Mouse (Mus musculus) stomach, postnatal 0 days (tissue): ENCODE measurements at regions not wholly inside any gene's neighbourhood (a gene's known extent, or its start where the extent isn't known, plus 50 kb on each side); places are given as distances from the start of the nearest gene placed in this dataset.
A peak's percentile ranks its signal among the peaks of the same experiment; 100 is the strongest.

ENCODE experiments used
- ATAC-seq: fragments of 200-750 bp; cut with Nextera tagmentation; 2 replicates; pipeline ENCODE4 v1.8.0; 2017; ENCODE audit not compliant: low FRiP score, low TSS enrichment
- DNase-seq: peaks from one replicate; pipeline ENCODE4 v3.0.0-alpha.2; 2016; ENCODE audit warnings: low spot score
- H3K27ac ChIP-seq: fragments of 300-500 bp; sonication (generic); replicated peaks from 2 replicates; pipeline ENCODE4 v1.5.1; 2014; ENCODE audit warnings: mild to moderate bottlenecking, control low read depth
- H3K27me3 ChIP-seq: fragments of 300-500 bp; sonication (generic); 2 replicates; pipeline ENCODE4 v1.6.1; 2014; ENCODE audit warnings: low read length; ENCODE audit not compliant: control insufficient read depth, insufficient read depth
- H3K36me3 ChIP-seq: fragments of 300-500 bp; sonication (generic); 2 replicates; pipeline ENCODE4 v1.6.1; 2014; ENCODE audit warnings: low read length, mixed read lengths; ENCODE audit not compliant: control insufficient read depth, insufficient read depth
- H3K4me1 ChIP-seq: fragments of 300-500 bp; sonication (generic); replicated peaks from 2 replicates; pipeline ENCODE4 v1.6.1; 2014; ENCODE audit warnings: antibody characterized with exemption; ENCODE audit not compliant: control insufficient read depth, insufficient read depth
- H3K4me2 ChIP-seq: fragments of 300-500 bp; sonication (generic); replicated peaks from 2 replicates; pipeline ENCODE4 v1.6.1; 2014; ENCODE audit warnings: low read depth, mild to moderate bottlenecking, control low read depth, moderate library complexity
- H3K4me3 ChIP-seq: fragments of 300-500 bp; sonication (generic); 2 replicates; pipeline ENCODE4 v1.5.1; 2014; ENCODE audit warnings: low read depth, low read length, control low read depth
- H3K9ac ChIP-seq: fragments of 300-500 bp; sonication (generic); 2 replicates; pipeline ENCODE4 v1.6.1; 2014; ENCODE audit warnings: mild to moderate bottlenecking, low read length, control low read depth, mixed read lengths
- H3K9me3 ChIP-seq: fragments of 300-500 bp; sonication (generic); 2 replicates; pipeline ENCODE4 v1.6.1; 2016; ENCODE audit warnings: low read length; ENCODE audit not compliant: control insufficient read depth
- CTCF ChIP-seq: IDR thresholded peaks from 2 replicates; pipeline ENCODE4 v1.5.1; 2016; ENCODE audit warnings: antibody characterized with exemption, low read depth, mild to moderate bottlenecking, moderate library complexity
- EP300 ChIP-seq: optimal IDR thresholded peaks from 2 replicates; pipeline ENCODE3; 2016; ENCODE audit warnings: antibody characterized with exemption
- WGBS: fragments of 180-500 bp; shearing (Covaris S2); extraction: QIAGEN DNeasy Blood & Tissue Kit; methylation state at CpG from one replicate; pipeline ENCODE4 v1.1.7; 2014; 5-methylcytosine and 5-hydroxymethylcytosine counted together

- no peaks in the 10 kb centered on the region for H3K36me3 ChIP-seq
- H3K9me3 ChIP-seq: no peaks in the 10 kb centered on the region
- 37% methylated on average over 2 of the region's 2 CpGs for WGBS
- no peaks in the 10 kb centered on the region for H3K27me3 ChIP-seq
- DNase-seq (no peak), ATAC-seq (no peak)
- no peak overlapping the region for H3K4me3 ChIP-seq
- no peak for TF ChIP-seq EP300
- TF ChIP-seq CTCF: no peak
- no peak overlapping the region for H3K27ac ChIP-seq
- no peak overlapping the region for H3K4me2 ChIP-seq
- no peak overlapping the region for H3K9ac ChIP-seq
- H3K4me1 ChIP-seq: no peaks in the 10 kb centered on the region
These were observed 78.1 kb downstream of the Cd24a start for GRCm38 (mm10) chr10:43656207-43656606.

- H3K27ac ChIP-seq: no peak overlapping the region
- no peaks in the 10 kb centered on the region for H3K36me3 ChIP-seq
- 72% methylated on average over 8 of the region's 8 CpGs for WGBS
- H3K4me3 ChIP-seq: no peak overlapping the region
- no peak for DNase-seq
- H3K9ac ChIP-seq: no peak overlapping the region
- no peaks in the 10 kb centered on the region for H3K9me3 ChIP-seq
- TF ChIP-seq EP300: no peak
- no peaks in the 10 kb centered on the region for H3K4me1 ChIP-seq
- no peak overlapping the region for H3K4me2 ChIP-seq
- no peaks in the 10 kb centered on the region for H3K27me3 ChIP-seq
- peak; percentile 39; the same call in 1 of the 2 replicates for ATAC-seq
These were observed 79.6 kb downstream of the Cd24a start for GRCm38 (mm10) chr10:43657501-43658225.

- Histone ChIP-seq H3K9ac (no peak overlapping the region), H3K9me3 (no peaks in the 10 kb centered on the region), H3K4me3 (no peak overlapping the region), H3K4me2 (no peak overlapping the region), H3K36me3 (no peaks in the 10 kb centered on the region), H3K27me3 (no peaks in the 10 kb centered on the region), H3K27ac (no peak overlapping the region), H3K4me1 (no peaks in the 10 kb centered on the region)
- TF ChIP-seq EP300: no peak
- no peak for TF ChIP-seq CTCF
- no peak for ATAC-seq
- WGBS: 82% methylated on average over 1 of the region's 1 CpGs
- no peak for DNase-seq
These were observed 80.1 kb downstream of the Cd24a start for GRCm38 (mm10) chr10:43658226-43658593.

- Histone ChIP-seq H3K27ac (no peak overlapping the region), H3K4me1 (no peaks in the 10 kb centered on the region), H3K9ac (no peak overlapping the region), H3K9me3 (no peaks in the 10 kb centered on the region), H3K36me3 (no peaks in the 10 kb centered on the region), H3K4me3 (no peak overlapping the region), H3K4me2 (no peak overlapping the region), H3K27me3 (no peaks in the 10 kb centered on the region)
- no peak for ATAC-seq
- TF ChIP-seq CTCF (no peak), EP300 (no peak)
- DNase-seq: no peak
- WGBS: 58% methylated on average over 4 of the region's 4 CpGs
These were observed 86.8 kb downstream of the Cd24a start for GRCm38 (mm10) chr10:43664844-43665243.

- 63% methylated on average over 9 of the region's 9 CpGs for WGBS
- H3K27me3 ChIP-seq: no peaks in the 10 kb centered on the region
- no peak overlapping the region for H3K4me2 ChIP-seq
- H3K9me3 ChIP-seq: no peaks in the 10 kb centered on the region
- no peaks in the 10 kb centered on the region for H3K4me1 ChIP-seq
- no peak overlapping the region for H3K4me3 ChIP-seq
- no peaks in the 10 kb centered on the region for H3K36me3 ChIP-seq
- DNase-seq (no peak), ATAC-seq (no peak)
- no peak overlapping the region for H3K27ac ChIP-seq
- TF ChIP-seq CTCF (no peak), EP300 (no peak)
- no peak overlapping the region for H3K9ac ChIP-seq
These were observed 88.4 kb downstream of the Cd24a start for GRCm38 (mm10) chr10:43666262-43667085.

GRCm38 (mm10) chr10:43667086-43667690 is 89.1 kb downstream of the Cd24a start:
- Histone ChIP-seq H3K9me3 (no peaks in the 10 kb centered on the region), H3K27ac (no peak overlapping the region), H3K4me3 (no peak overlapping the region), H3K27me3 (no peaks in the 10 kb centered on the region), H3K4me1 (no peaks in the 10 kb centered on the region), H3K4me2 (no peak overlapping the region), H3K36me3 (no peaks in the 10 kb centered on the region), H3K9ac (no peak overlapping the region)
- no peak for ATAC-seq
- 63% methylated on average over 25 of the region's 25 CpGs for WGBS
- TF ChIP-seq EP300 (no peak), CTCF (no peak)
- no peak for DNase-seq
